Mouse (Mus musculus) CD8-positive naive resting alpha-beta T cell, adult 2 months (primary cell): ENCODE measurements around the gene Gm5795.
"Not testable (repeated sequence)": the region's sequence is repeated elsewhere in the genome, so short reads cannot be mapped to it uniquely, and the experiment has no call there.

Experiments
- DNase-seq, 2 experiments: peaks; one replicate each; pipeline ENCODE4 v3.0.0; 2022; ENCODE audit warnings: low read depth in 2 of 2, low spot score in 2 of 2

The Gm5795 gene

GRCm38 (mm10) chr14:3187955-3188354, at the start of gene Gm5795:
TSS of gene Gm5795 (plus strand) at chr14:3188255.
- DNase-seq: not testable (repeated sequence)

- not testable (repeated sequence) for DNase-seq
These were observed 20.5 kb downstream of the Gm5795 start, which contains the start of gene D830030K20Rik for GRCm38 (mm10) chr14:3208272-3209152. TSS of gene D830030K20Rik (plus strand) at chr14:3208488.

GRCm38 (mm10) chr14:3209367-3209766, 21.3 kb downstream of the Gm5795 start:
- DNase-seq: not testable (repeated sequence)
